23 mouse cellular contexts compared by ENCODE assay signal in the genomic region with DNA sequence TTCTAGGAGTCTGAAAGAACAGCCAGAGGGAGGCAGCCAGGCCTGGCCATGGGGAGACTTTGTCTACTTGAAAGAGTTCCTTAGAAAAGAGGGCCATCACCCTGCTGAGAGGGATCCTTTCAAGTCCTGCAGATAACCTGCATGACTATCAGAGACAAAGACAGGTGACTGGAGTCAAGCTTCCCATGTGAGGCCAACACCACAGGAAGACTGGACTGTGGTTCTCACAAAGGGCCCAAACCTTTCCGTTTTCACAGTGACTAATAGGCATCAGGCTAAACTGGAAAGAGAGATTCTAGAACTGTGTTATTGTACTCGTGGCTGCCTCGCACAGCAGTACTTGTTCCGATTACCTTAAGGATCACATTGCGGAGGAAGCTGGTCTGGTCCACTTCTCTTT.
"Had no signal": no experiment of that assay in that cellular context is flagged by ENCODE, and none has a peak within 500 bp of the region (broad histone marks: within the 10 kb centered on the region; RNA-seq: fewer than 3 reads in every experiment).

No protein-coding gene starts in this region.

- H3K36me3 ChIP-seq: liver, embryonic 13.5 days; stomach, embryonic 15.5 days had no signal

- H3K9ac ChIP-seq: liver, embryonic 13.5 days; liver, embryonic 15.5 days; liver, postnatal 0 days; lung, embryonic 15.5 days; midbrain, embryonic 12.5 days; neural tube, embryonic 13.5 days; neural tube, embryonic 15.5 days; stomach, embryonic 15.5 days had no signal

- H3K4me2 ChIP-seq: liver, embryonic 11.5 days; liver, embryonic 13.5 days; liver, embryonic 15.5 days; lung, embryonic 15.5 days; midbrain, embryonic 12.5 days; neural tube, embryonic 13.5 days; neural tube, embryonic 15.5 days; stomach, embryonic 15.5 days had no signal

- H3K9me3 ChIP-seq: liver, embryonic 13.5 days; liver, embryonic 15.5 days; lung, embryonic 15.5 days; midbrain, embryonic 10.5 days; midbrain, embryonic 12.5 days; neural tube, embryonic 13.5 days; neural tube, embryonic 15.5 days; stomach, embryonic 15.5 days had no signal

- DNase-seq: liver, embryonic 13.5 days; liver, postnatal 0 days; lung, adult 2 months; lung, postnatal 14 days; lung, postnatal 4 days; retina, postnatal 1 day; right cerebral cortex, adult 18-20 months; right cerebral cortex, postnatal 25 days; right cerebral cortex, postnatal 4 days; spleen, adult 18-20 months; thymus, adult 18-20 months; thymus, postnatal 14 days; thymus, postnatal 36 days had no signal

- H3K27me3 ChIP-seq: liver, embryonic 13.5 days; liver, embryonic 15.5 days; lung, embryonic 15.5 days; midbrain, embryonic 12.5 days; neural tube, embryonic 13.5 days; neural tube, embryonic 15.5 days; stomach, embryonic 15.5 days had no signal

- H3K27ac ChIP-seq: liver, embryonic 13.5 days; liver, embryonic 15.5 days; lung, embryonic 15.5 days; midbrain, embryonic 10.5 days; midbrain, embryonic 12.5 days; neural tube, embryonic 13.5 days; neural tube, embryonic 15.5 days; stomach, embryonic 15.5 days; stomach, postnatal 0 days had no signal

- H3K4me1 ChIP-seq: liver, embryonic 13.5 days; liver, embryonic 15.5 days; lung, embryonic 15.5 days; midbrain, embryonic 10.5 days; midbrain, embryonic 12.5 days; neural tube, embryonic 13.5 days; neural tube, embryonic 15.5 days; stomach, embryonic 15.5 days had no signal

- H3K4me3 ChIP-seq: liver, embryonic 13.5 days; liver, embryonic 15.5 days; lung, embryonic 15.5 days; midbrain, embryonic 10.5 days; midbrain, embryonic 12.5 days; neural tube, embryonic 13.5 days; neural tube, embryonic 15.5 days; stomach, embryonic 15.5 days had no signal

- ATAC-seq: liver, postnatal 0 days; lung, postnatal 0 days had no signal
